Mouse (Mus musculus): ENCODE results near the gene Dtx4. TPM values are rescaled to one million over a fixed set of nuclear protein-coding genes. Genes with fewer than 3 reads are reported as not detected.

The Dtx4 gene
- polyA plus RNA-seq, 1 experiment = 6.3 TPM

DNA sequence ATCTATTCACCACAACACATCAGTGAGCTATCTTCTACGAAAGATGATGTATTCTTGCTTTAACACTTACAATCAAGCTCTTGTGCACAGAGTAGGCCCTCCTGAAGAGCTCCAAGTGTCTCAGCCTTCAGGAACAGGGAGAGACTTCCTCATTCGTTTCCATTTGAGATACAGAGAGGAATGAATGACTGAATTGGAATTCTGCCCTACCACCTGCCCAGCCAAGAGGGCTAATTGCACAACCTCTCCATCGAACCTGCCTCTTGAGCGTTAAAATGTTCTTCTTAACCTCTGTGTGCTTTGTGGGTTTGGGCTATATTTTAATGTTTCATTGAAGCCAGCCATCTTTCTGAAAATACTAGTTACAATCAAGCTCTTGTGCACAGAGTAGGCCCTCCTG, 36.6 kb downstream of the Dtx4 start:
- Histone ChIP-seq H3K4me1 (replicated peaks; ENCODE audit: control insufficient read depth, insufficient read depth, low read length) (no peaks in the 10 kb centered on the region), H3K4me3 (ENCODE audit: control insufficient read depth, insufficient read depth, low read length) (no peak overlapping the region), H3K36me3 (ENCODE audit: control insufficient read depth, insufficient read depth, low read length) (no peaks in the 10 kb centered on the region), H3K27ac (ENCODE audit: control insufficient read depth, insufficient read depth, low read length) (no peak overlapping the region), H3K27me3 (ENCODE audit: control insufficient read depth, insufficient read depth, low read length) (no peaks in the 10 kb centered on the region)
- whole genome bisulfite sequencing = 84% methylated on average over 4 of the region's 4 CpGs
- TF ChIP-seq CTCF (IDR thresholded peaks at IDR 0.05; ENCODE audit: borderline replicate concordance, control insufficient read depth, extremely low read depth, insufficient read depth, low read length, poor library complexity) (no peak), POLR2A (IDR thresholded peaks at IDR 0.05; ENCODE audit: control insufficient read depth, extremely low read depth, insufficient read depth, low read length, poor library complexity) (no peak)
- no peak for DNase-seq

DNA sequence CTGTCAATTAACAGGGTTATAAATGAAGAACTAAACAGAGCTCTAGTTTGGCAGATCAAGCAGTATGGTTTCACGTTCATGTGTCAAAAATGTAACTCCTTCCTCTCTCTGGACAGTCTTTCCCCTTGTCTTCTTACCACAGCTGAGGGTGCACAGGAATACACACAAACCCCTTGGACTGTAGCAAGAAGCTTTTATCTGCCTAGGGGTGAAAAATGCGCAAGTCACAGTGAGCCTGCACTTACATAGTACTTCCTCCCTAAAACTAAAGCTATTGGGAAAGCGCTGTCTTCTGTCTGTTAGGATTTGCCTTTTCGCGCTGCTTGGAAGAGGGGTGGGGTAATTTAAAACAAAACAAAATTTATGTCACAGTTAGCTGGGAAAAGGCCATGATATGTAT, 37.1 kb downstream of the Dtx4 start:
- no peak overlapping the region for H3K27ac ChIP-seq (ENCODE audit: control insufficient read depth, insufficient read depth, low read length)
- no peaks in the 10 kb centered on the region for H3K36me3 ChIP-seq (ENCODE audit: control insufficient read depth, insufficient read depth, low read length)
- no peaks in the 10 kb centered on the region for H3K27me3 ChIP-seq (ENCODE audit: control insufficient read depth, insufficient read depth, low read length)
- WGBS = 68% methylated on average over 5 of the region's 5 CpGs
- no peak for TF ChIP-seq POLR2A (IDR thresholded peaks at IDR 0.05; ENCODE audit: control insufficient read depth, extremely low read depth, insufficient read depth, low read length, poor library complexity)
- no peak for TF ChIP-seq CTCF (IDR thresholded peaks at IDR 0.05; ENCODE audit: borderline replicate concordance, control insufficient read depth, extremely low read depth, insufficient read depth, low read length, poor library complexity)
- no peak overlapping the region for H3K4me3 ChIP-seq (ENCODE audit: control insufficient read depth, insufficient read depth, low read length)
- no peaks in the 10 kb centered on the region for H3K4me1 ChIP-seq (replicated peaks; ENCODE audit: control insufficient read depth, insufficient read depth, low read length)
- no peak for DNase-seq

DNA sequence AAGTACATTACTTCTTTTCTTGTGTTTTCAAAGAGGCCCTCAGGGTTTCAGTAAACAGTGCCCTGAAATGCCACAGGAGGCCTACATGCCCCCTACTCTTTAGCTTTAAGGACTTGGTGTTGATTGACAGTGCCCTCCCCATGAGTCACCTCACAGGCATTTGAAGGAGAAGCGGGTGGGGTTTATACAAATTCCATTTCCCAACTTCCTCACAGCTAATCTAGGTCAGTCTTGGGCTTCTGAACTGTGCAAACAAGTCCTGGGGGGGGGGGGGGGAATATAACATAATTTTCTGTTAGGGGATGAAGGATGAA, 37.6 kb downstream of the Dtx4 start:
- Histone ChIP-seq H3K27me3 (ENCODE audit: control insufficient read depth, insufficient read depth, low read length) (no peaks in the 10 kb centered on the region), H3K36me3 (ENCODE audit: control insufficient read depth, insufficient read depth, low read length) (no peaks in the 10 kb centered on the region), H3K4me1 (replicated peaks; ENCODE audit: control insufficient read depth, insufficient read depth, low read length) (no peaks in the 10 kb centered on the region), H3K4me3 (ENCODE audit: control insufficient read depth, insufficient read depth, low read length) (no peak overlapping the region), H3K27ac (ENCODE audit: control insufficient read depth, insufficient read depth, low read length) (no peak overlapping the region)
- WGBS = 84% methylated on average over 1 of the region's 1 CpGs
- TF ChIP-seq POLR2A (IDR thresholded peaks at IDR 0.05; ENCODE audit: control insufficient read depth, extremely low read depth, insufficient read depth, low read length, poor library complexity) = no peak
- no peak for TF ChIP-seq CTCF (IDR thresholded peaks at IDR 0.05; ENCODE audit: borderline replicate concordance, control insufficient read depth, extremely low read depth, insufficient read depth, low read length, poor library complexity)
- no peak for DNase-seq

DNA sequence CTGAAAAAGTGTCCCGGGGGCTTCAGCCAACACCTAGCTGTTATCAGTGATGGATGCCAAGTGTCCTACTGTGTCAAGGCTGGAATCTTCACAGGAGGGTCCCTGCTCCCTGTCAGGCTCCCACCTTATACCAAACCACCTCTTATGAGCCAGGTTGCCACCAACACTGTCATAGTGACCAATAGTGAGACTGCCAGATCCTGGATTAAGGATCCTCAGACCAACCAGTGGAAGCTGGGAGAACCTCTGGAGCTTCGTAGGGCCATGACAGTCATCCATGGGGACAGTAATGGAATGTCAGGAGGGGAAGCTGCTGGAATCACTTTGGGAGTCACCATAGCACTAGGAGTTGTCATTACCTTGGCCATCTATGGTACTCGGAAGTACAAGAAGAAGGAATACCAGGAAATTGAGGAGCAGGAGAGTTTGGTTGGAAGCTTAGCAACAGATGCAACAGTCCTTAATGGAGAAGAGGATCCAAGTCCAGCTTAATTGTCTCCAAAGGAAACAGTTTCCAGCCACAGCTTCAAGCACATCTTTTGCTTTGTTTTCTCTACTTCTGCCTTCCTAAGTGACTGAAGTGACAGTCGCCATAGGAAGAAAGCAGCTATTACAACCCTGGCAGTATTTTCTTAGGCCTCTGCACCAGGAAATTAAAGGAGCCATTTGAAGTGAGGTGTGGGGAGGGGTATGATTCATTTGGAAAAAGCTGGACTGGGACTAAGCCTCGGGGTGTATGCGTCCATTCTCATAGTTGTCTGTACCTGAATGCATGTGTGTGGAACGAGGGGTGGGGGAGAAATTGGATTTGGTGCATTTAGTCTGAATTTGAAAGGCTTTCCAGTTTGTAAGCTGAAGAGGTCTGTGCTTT, 38.2 kb downstream of the Dtx4 start:
- TF ChIP-seq POLR2A (IDR thresholded peaks at IDR 0.05; ENCODE audit: control insufficient read depth, extremely low read depth, insufficient read depth, low read length, poor library complexity) (no peak), CTCF (IDR thresholded peaks at IDR 0.05; ENCODE audit: borderline replicate concordance, control insufficient read depth, extremely low read depth, insufficient read depth, low read length, poor library complexity) (no peak)
- DNase-seq = no peak
- WGBS = 88% methylated on average over 7 of the region's 7 CpGs
- Histone ChIP-seq H3K27me3 (ENCODE audit: control insufficient read depth, insufficient read depth, low read length) (no peaks in the 10 kb centered on the region), H3K4me3 (ENCODE audit: control insufficient read depth, insufficient read depth, low read length) (no peak overlapping the region), H3K27ac (ENCODE audit: control insufficient read depth, insufficient read depth, low read length) (no peak overlapping the region; the same call in 1 of the 2 replicates), H3K4me1 (replicated peaks; ENCODE audit: control insufficient read depth, insufficient read depth, low read length) (no peaks in the 10 kb centered on the region), H3K36me3 (ENCODE audit: control insufficient read depth, insufficient read depth, low read length) (no peaks in the 10 kb centered on the region)

DNA sequence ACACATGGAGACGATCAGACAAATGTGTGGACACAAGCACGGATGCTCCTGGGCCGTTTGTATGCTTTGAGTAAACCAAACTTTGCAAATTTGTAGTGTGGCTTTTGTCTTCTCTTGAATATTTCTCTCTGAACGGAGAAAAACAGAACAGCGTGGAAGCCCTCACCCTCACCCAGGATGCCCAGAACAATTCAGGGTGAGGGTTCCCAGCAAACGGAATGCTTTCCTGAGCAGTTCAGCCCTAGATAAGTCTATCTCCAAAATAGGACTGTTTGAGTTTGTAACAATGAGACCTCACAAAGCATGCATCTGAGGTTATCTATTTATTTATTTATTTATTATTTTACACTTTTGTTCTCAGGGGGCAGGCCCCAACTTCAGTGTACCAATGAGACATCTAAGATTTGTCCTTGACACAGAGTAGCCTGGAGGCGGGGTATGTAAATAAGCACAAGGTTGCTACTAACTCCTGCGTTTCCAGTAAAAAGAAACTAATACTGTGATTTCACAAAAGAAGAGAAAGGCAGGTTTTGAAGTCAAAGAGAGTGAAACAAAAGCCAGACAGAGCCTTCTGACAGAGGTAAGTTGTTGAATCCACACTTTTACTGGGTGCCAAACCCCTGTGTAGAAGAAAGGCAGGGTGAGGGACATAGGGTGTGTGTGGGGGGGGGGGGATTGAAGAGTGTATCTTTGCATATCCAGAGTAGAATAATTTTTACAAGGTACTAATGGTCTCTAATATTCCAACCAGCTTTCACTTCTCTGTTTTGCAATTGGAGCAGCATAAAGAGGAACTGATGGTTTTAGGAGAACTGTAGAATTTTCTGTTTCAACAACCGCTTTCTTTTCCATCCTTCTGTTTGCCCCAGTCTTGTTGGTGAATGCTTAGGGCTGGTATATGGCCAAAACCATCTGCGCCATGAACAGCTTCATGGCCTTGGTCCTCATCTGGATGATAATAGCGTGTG, 40.7 kb downstream of the Dtx4 start, which contains the start of gene Mpeg1:
TSS of gene Mpeg1 (plus strand) at position 498 of the 968 bp plus-strand sequence.
- H3K4me1 ChIP-seq (replicated peaks; ENCODE audit: control insufficient read depth, insufficient read depth, low read length) = 0 out of 2 replicates have a peak, but pooled peaks cover 2% of the 10 kb centered on the region
- H3K36me3 ChIP-seq (ENCODE audit: control insufficient read depth, insufficient read depth, low read length) = no peaks in the 10 kb centered on the region
- no peaks in the 10 kb centered on the region for H3K27me3 ChIP-seq (ENCODE audit: control insufficient read depth, insufficient read depth, low read length)
- DNase-seq = no peak
- TF ChIP-seq CTCF (IDR thresholded peaks at IDR 0.05; ENCODE audit: borderline replicate concordance, control insufficient read depth, extremely low read depth, insufficient read depth, low read length, poor library complexity) (no peak), POLR2A (IDR thresholded peaks at IDR 0.05; ENCODE audit: control insufficient read depth, extremely low read depth, insufficient read depth, low read length, poor library complexity) (no peak)
- H3K4me3 ChIP-seq (ENCODE audit: control insufficient read depth, insufficient read depth, low read length) = no peak within 1 kb of the TSS
- 79% methylated on average over 11 of the region's 11 CpGs for WGBS
- H3K27ac ChIP-seq (ENCODE audit: control insufficient read depth, insufficient read depth, low read length) = no peak within 1 kb of the TSS

DNA sequence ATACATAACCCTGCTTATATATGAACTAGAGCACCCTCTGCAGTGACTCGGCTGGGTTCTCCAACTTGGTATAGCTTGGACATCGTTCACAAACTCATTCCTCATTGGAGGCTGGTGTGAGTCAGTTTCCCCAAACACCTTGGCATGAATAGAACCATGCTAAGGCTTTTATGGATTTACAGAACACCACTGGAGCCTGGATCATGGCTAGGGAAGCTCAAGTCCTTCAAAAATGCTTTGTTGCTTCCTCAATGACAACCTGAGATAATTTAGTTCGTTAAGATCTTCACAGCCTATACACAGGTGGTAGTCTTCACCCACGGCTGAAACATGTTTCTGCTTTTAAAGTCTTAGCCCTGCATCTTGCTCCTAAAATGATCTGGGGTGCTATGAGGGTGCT, 41.7 kb downstream of the Dtx4 start:
- no peaks in the 10 kb centered on the region for H3K27me3 ChIP-seq (ENCODE audit: control insufficient read depth, insufficient read depth, low read length)
- 75% methylated on average over 4 of the region's 4 CpGs for WGBS

More for the DNA sequence above, 41.7 kb downstream of the Dtx4 start:
- DNase-seq = no peak
- TF ChIP-seq CTCF (IDR thresholded peaks at IDR 0.05; ENCODE audit: borderline replicate concordance, control insufficient read depth, extremely low read depth, insufficient read depth, low read length, poor library complexity) (no peak), POLR2A (IDR thresholded peaks at IDR 0.05; ENCODE audit: control insufficient read depth, extremely low read depth, insufficient read depth, low read length, poor library complexity) (no peak)
- H3K36me3 ChIP-seq (ENCODE audit: control insufficient read depth, insufficient read depth, low read length) = no peaks in the 10 kb centered on the region
- H3K4me3 ChIP-seq (ENCODE audit: control insufficient read depth, insufficient read depth, low read length) = no peak overlapping the region
- no peak overlapping the region for H3K27ac ChIP-seq (ENCODE audit: control insufficient read depth, insufficient read depth, low read length)
- 0 out of 2 replicates have a peak, but pooled peaks cover 2% of the 10 kb centered on the region for H3K4me1 ChIP-seq (replicated peaks; ENCODE audit: control insufficient read depth, insufficient read depth, low read length)

Measured in thymus, adult 2 months (tissue).